In genomic region chr2:150761476-150761875, GRCm38 (mm10) we compare ENCODE assay signal across 20 mouse cellular contexts. TPM values are rescaled to one million over a fixed set of nuclear protein-coding genes. Genes with fewer than 3 reads are reported as not detected.
DNase-seq lines count a peak whose midpoint lies in the region; ATAC-seq and TF ChIP-seq lines count a peak whose summit lies in the region.
"Had no signal": no experiment of that assay in that cellular context is flagged by ENCODE, and none has a peak within 500 bp of the region (broad histone marks: within the 10 kb centered on the region; RNA-seq: fewer than 3 reads in every experiment).

No protein-coding gene starts in this region.

- WGBS in kidney, adult 2 months, result 87% methylated on average over 7 of the region's 7 CpGs
- WGBS in kidney, embryonic 14.5 days, result 87% methylated on average over 7 of the region's 7 CpGs
- 79% methylated on average over 7 of the region's 7 CpGs for WGBS in lung, embryonic 14.5 days

- H3K9ac ChIP-seq in kidney, embryonic 14.5 days (ENCODE audit: low read depth, low read length), result no peak overlapping the region
- H3K9ac ChIP-seq in lung, embryonic 14.5 days, result no peak overlapping the region
- H3K9ac ChIP-seq in MEL (ENCODE audit: control insufficient read depth, low read depth, low read length, poor library complexity, severe bottlenecking), result no peak overlapping the region
- H3K9ac ChIP-seq: heart, embryonic 13.5 days; kidney, embryonic 15.5 days; limb, embryonic 13.5 days; lung, embryonic 15.5 days; stomach, embryonic 15.5 days had no signal

- H3K9me3 ChIP-seq in kidney, embryonic 14.5 days (ENCODE audit: control insufficient read depth, low read length), result no peaks in the 10 kb centered on the region
- H3K9me3 ChIP-seq in lung, embryonic 14.5 days (ENCODE audit: low read depth, low read length), result no peaks in the 10 kb centered on the region
- H3K9me3 ChIP-seq in MEL (replicated peaks; ENCODE audit: insufficient read depth, low read length), result no peaks in the 10 kb centered on the region
- H3K9me3 ChIP-seq: embryonic facial prominence, embryonic 10.5 days; kidney, embryonic 15.5 days; limb, embryonic 13.5 days; lung, embryonic 15.5 days; stomach, embryonic 15.5 days had no signal

- H3K27ac ChIP-seq in kidney, adult 2 months (ENCODE audit: insufficient read depth, low read depth, low read length), result no peak overlapping the region
- H3K27ac ChIP-seq in kidney, embryonic 14.5 days (ENCODE audit: low read depth, low read length), result no peak overlapping the region
- H3K27ac ChIP-seq in lung, embryonic 14.5 days (ENCODE audit: low read depth), result no peak overlapping the region
- no peak overlapping the region for H3K27ac ChIP-seq in MEL (ENCODE audit: control insufficient read depth, low read depth, low read length)
- H3K27ac ChIP-seq: embryonic facial prominence, embryonic 10.5 days; heart, embryonic 13.5 days; kidney, embryonic 15.5 days; limb, embryonic 13.5 days; lung, embryonic 15.5 days; stomach, embryonic 15.5 days had no signal

- no peak overlapping the region for H3K4me3 ChIP-seq in kidney, adult 2 months (ENCODE audit: insufficient read depth, low read depth, low read length)
- H3K4me3 ChIP-seq in kidney, embryonic 14.5 days (ENCODE audit: low read length), result no peak overlapping the region
- no peak overlapping the region for H3K4me3 ChIP-seq in lung, embryonic 14.5 days (ENCODE audit: low read depth, low read length)
- no peak overlapping the region for H3K4me3 ChIP-seq in MEL (ENCODE audit: control insufficient read depth in 1 of 2, insufficient read depth in 1 of 2, low read depth in 2 of 2, low read length in 2 of 2)
- H3K4me3 ChIP-seq: embryonic facial prominence, embryonic 10.5 days; erythroblast, embryonic 14.5 days; heart, embryonic 13.5 days; kidney, embryonic 15.5 days; limb, embryonic 13.5 days; lung, embryonic 15.5 days; megakaryocyte, embryonic 14.5 days; stomach, embryonic 15.5 days had no signal

- no peaks in the 10 kb centered on the region for H3K36me3 ChIP-seq in kidney, adult 2 months (ENCODE audit: control insufficient read depth, insufficient read depth, low read length)
- H3K36me3 ChIP-seq in kidney, embryonic 14.5 days (ENCODE audit: control insufficient read depth, insufficient read depth, low read length), result peaks cover 47% of the 10 kb centered on the region
- H3K36me3 ChIP-seq in lung, embryonic 14.5 days (ENCODE audit: insufficient read depth), result peaks cover 51% of the 10 kb centered on the region
- no peaks in the 10 kb centered on the region; a peak in 1 of 4 replicates for H3K36me3 ChIP-seq in MEL (ENCODE audit: control insufficient read depth in 1 of 2, insufficient read depth in 2 of 2, low read length in 2 of 2)

- no peak overlapping the region for H3K4me2 ChIP-seq in kidney, embryonic 14.5 days (replicated peaks; ENCODE audit: low read depth, low read length)
- no peak overlapping the region for H3K4me2 ChIP-seq in lung, embryonic 14.5 days
- H3K4me2 ChIP-seq: heart, embryonic 13.5 days; kidney, embryonic 15.5 days; limb, embryonic 13.5 days; lung, embryonic 15.5 days; stomach, embryonic 15.5 days had no signal

- no peak for TF ChIP-seq RAD21 in MEL (IDR thresholded peaks at IDR 0.05; ENCODE audit: low read depth, low read length)

- ATAC-seq in kidney, embryonic 14.5 days (ENCODE audit: low FRiP score, low TSS enrichment), result no peak
- no peak for ATAC-seq in lung, embryonic 14.5 days (ENCODE audit: insufficient read depth)
- 0 out of 2 replicates have a peak, but pooled peaks have one; percentile 38 for ATAC-seq in megakaryocyte-erythroid progenitor cell, adult 5-6 weeks (replicated peaks; ENCODE audit: low FRiP score, low TSS enrichment, poor library complexity, severe bottlenecking)
- ATAC-seq in erythroblast, adult 5-6 weeks (replicated peaks; ENCODE audit: low FRiP score, poor library complexity, severe bottlenecking), result no peak
- ATAC-seq: forebrain, embryonic 16.5 days had no signal

- H3K4me1 ChIP-seq in kidney, adult 2 months (ENCODE audit: control insufficient read depth, insufficient read depth, low read length), result no peaks in the 10 kb centered on the region
- no peaks in the 10 kb centered on the region for H3K4me1 ChIP-seq in kidney, embryonic 14.5 days (ENCODE audit: control insufficient read depth, insufficient read depth, low read length)
- no peaks in the 10 kb centered on the region for H3K4me1 ChIP-seq in lung, embryonic 14.5 days (ENCODE audit: insufficient read depth)
- H3K4me1 ChIP-seq in MEL (ENCODE audit: control insufficient read depth in 1 of 2, insufficient read depth in 2 of 2, low read length in 2 of 2), result no peaks in the 10 kb centered on the region
- H3K4me1 ChIP-seq: embryonic facial prominence, embryonic 10.5 days; kidney, embryonic 15.5 days; stomach, embryonic 15.5 days had no signal

- no peak for DNase-seq in kidney, adult 2 months
- no peak for DNase-seq in lung, embryonic 14.5 days
- DNase-seq in lung, postnatal 14 days, result no peak
- DNase-seq in MEL (ENCODE audit: low read depth, low spot score), result peak; percentile 28
- no peak for DNase-seq in urinary bladder, postnatal 10 days (ENCODE audit: low spot score)
- DNase-seq: adrenal gland, postnatal 25 days; cerebellum, postnatal 25 days; thymus, postnatal 14 days had no signal

- TF ChIP-seq CTCF in kidney, adult 2 months (conservative IDR thresholded peaks at IDR 0.05; ENCODE audit: insufficient read depth, insufficient read length, low read depth, low read length), result 0 out of 2 replicates have a peak, but pooled peaks have one; percentile 7
- 0 out of 2 replicates have a peak, but pooled peaks have one; percentile 1 for TF ChIP-seq CTCF in lung, embryonic 14.5 days (IDR thresholded peaks at IDR 0.05; ENCODE audit: low read depth)
- TF ChIP-seq CTCF in MEL (IDR thresholded peaks at IDR 0.05 in 2 of 3, conservative IDR thresholded peaks at IDR 0.05 in 1 of 3; ENCODE audit: control insufficient read depth in 1 of 3, insufficient read depth in 1 of 3, low read depth in 2 of 3, low read length in 3 of 3, poor library complexity in 1 of 3, severe bottlenecking in 1 of 3), result peak; percentile 15 to 33 (median 31); a peak in 3 of 6 replicates

- no peak for TF ChIP-seq POLR2A in kidney, adult 2 months (IDR thresholded peaks at IDR 0.05; ENCODE audit: low read depth, low read length)
- TF ChIP-seq POLR2A in MEL (IDR thresholded peaks at IDR 0.05; ENCODE audit: control insufficient read depth in 1 of 2, insufficient read depth in 1 of 2, low read depth in 1 of 2, low read length in 2 of 2, poor library complexity in 1 of 2), result no peak

- no peaks in the 10 kb centered on the region for H3K27me3 ChIP-seq in kidney, adult 2 months (replicated peaks; ENCODE audit: control insufficient read depth, insufficient read depth, low read length)
- H3K27me3 ChIP-seq in kidney, embryonic 14.5 days (ENCODE audit: control insufficient read depth, insufficient read depth, low read length), result no peaks in the 10 kb centered on the region
- no peaks in the 10 kb centered on the region for H3K27me3 ChIP-seq in lung, embryonic 14.5 days (ENCODE audit: insufficient read depth, low read length)
- H3K27me3 ChIP-seq in MEL (ENCODE audit: control insufficient read depth in 1 of 2, insufficient read depth in 2 of 2, low read length in 2 of 2), result no peaks in the 10 kb centered on the region
- H3K27me3 ChIP-seq: heart, embryonic 13.5 days; kidney, embryonic 15.5 days; limb, embryonic 13.5 days; lung, embryonic 15.5 days; megakaryocyte, embryonic 14.5 days; stomach, embryonic 15.5 days had no signal

- no peak for TF ChIP-seq EP300 in MEL (IDR thresholded peaks at IDR 0.05; ENCODE audit: low read depth in 1 of 2, low read length in 2 of 2)

- no peaks in the 10 kb centered on the region for H3K79me2 ChIP-seq in MEL (ENCODE audit: control insufficient read depth, insufficient read depth, low read length, poor library complexity)

TF ChIP-seq in MEL, 35 proteins besides CTCF, POLR2A, EP300 and RAD21 (continues in another document):
- TF ChIP-seq SIN3A (IDR thresholded peaks at IDR 0.05; ENCODE audit: low read length) (no peak), GABPA (IDR thresholded peaks at IDR 0.05; ENCODE audit: low read depth, low read length) (no peak), ETS1 (IDR thresholded peaks at IDR 0.05; ENCODE audit: low read depth, low read length) (no peak), USF1 (IDR thresholded peaks at IDR 0.05; ENCODE audit: low read depth, low read length) (no peak), TCF12 (IDR thresholded peaks at IDR 0.05; ENCODE audit: low read depth, low read length) (no peak), MEF2A (IDR thresholded peaks at IDR 0.05; ENCODE audit: extremely low read depth, insufficient replicate concordance, low read depth, low read length, poor library complexity, severe bottlenecking) (no peak), NELFE (IDR thresholded peaks at IDR 0.05; ENCODE audit: low read depth, low read length) (no peak), RCOR1 (IDR thresholded peaks at IDR 0.05; ENCODE audit: low read depth, low read length) (no peak), CHD2 (IDR thresholded peaks at IDR 0.05; ENCODE audit: low read length) (no peak)

RNA-seq across cellular contexts. Expression of gene Entpd6, which starts 12.6 kb away (rescaled TPM):
- 21.7 and 22.0 TPM in 2 replicates for polyA plus RNA-seq in kidney, adult 2 months (2012; rRNA removed)
- polyA plus RNA-seq in kidney, embryonic 14.5 days (2014; fragmentation: Nextera tagmentation; extraction: Ambion mirVana), result 17.5 and 27.9 TPM in 2 replicates
- 32.7 and 33.7 TPM in 2 replicates for polyA plus RNA-seq in lung, embryonic 14.5 days (2014; fragmentation: Nextera tagmentation; extraction: Ambion mirVana)
- total RNA-seq in MEL (2012; rRNA removed), result 34.3 and 48.2 TPM in 2 replicates
- polyA plus RNA-seq in MEL (2012; ENCODE audit: insufficient read depth in 1 of 2, insufficient read length in 2 of 2, low read depth in 1 of 2, low replicate concordance in 2 of 2, missing spikeins in 1 of 2), result 10 to 100 TPM in 1 of 2 experiments, not detected in 1; 47.9 TPM
- total RNA-seq in megakaryocyte-erythroid progenitor cell, adult 5-6 weeks (2014; fragmentation: Nextera tagmentation), result 21.7 and 24.5 TPM in 2 replicates
- total RNA-seq in megakaryocyte-erythroid progenitor cell, adult 5-6 weeks (2017), result 15.2 and 20.5 TPM in 2 replicates
- 1.3 and 2.3 TPM in 2 replicates for total RNA-seq in erythroblast, adult 5-6 weeks (2015; ENCODE audit: low replicate concordance)
- total RNA-seq in erythroblast, adult 5-6 weeks (2017; ENCODE audit: low replicate concordance), result 0.56 and 2.6 TPM in 2 replicates

RNA-seq across cellular contexts. Expression of gene Pygb, which starts 25.1 kb away (rescaled TPM):
- polyA plus RNA-seq in kidney, adult 2 months (2012; rRNA removed), result 24.7 and 27.0 TPM in 2 replicates
- polyA plus RNA-seq in kidney, embryonic 14.5 days (2014; fragmentation: Nextera tagmentation; extraction: Ambion mirVana), result 35.3 and 57.8 TPM in 2 replicates
- 52.6 and 58.3 TPM in 2 replicates for polyA plus RNA-seq in lung, embryonic 14.5 days (2014; fragmentation: Nextera tagmentation; extraction: Ambion mirVana)
- total RNA-seq in MEL (2012; rRNA removed), result 19.0 and 21.0 TPM in 2 replicates
- polyA plus RNA-seq in MEL (2012; ENCODE audit: insufficient read depth in 1 of 2, insufficient read length in 2 of 2, low read depth in 1 of 2, low replicate concordance in 2 of 2, missing spikeins in 1 of 2), result 10 to 100 TPM in 1 of 2 experiments, not detected in 1; 26.5 TPM
- 14.1 and 16.1 TPM in 2 replicates for total RNA-seq in megakaryocyte-erythroid progenitor cell, adult 5-6 weeks (2014; fragmentation: Nextera tagmentation)
- total RNA-seq in megakaryocyte-erythroid progenitor cell, adult 5-6 weeks (2017), result 11.7 and 13.0 TPM in 2 replicates
- total RNA-seq in erythroblast, adult 5-6 weeks (2015; ENCODE audit: low replicate concordance), result 2.1 and 2.3 TPM in 2 replicates
- 6.6 and 8.8 TPM in 2 replicates for total RNA-seq in erythroblast, adult 5-6 weeks (2017; ENCODE audit: low replicate concordance)
